Mouse (Mus musculus) G1E (cell line): Measurements from ENCODE around the gene Tmem45b. TPM values are rescaled to one million over a fixed set of nuclear protein-coding genes. Genes with fewer than 3 reads are reported as not detected.

Experiments
- ATAC-seq: 2 replicates; pipeline ENCODE4 v1.8.0; 2016; ENCODE audit warnings: mild to moderate bottlenecking; ENCODE audit not compliant: insufficient number of reproducible peaks, poor library complexity, low FRiP score, severe bottlenecking; ENCODE audit errors: extremely low read depth
- DNase-seq: peaks from one replicate; pipeline ENCODE4 v3.0.0; 2012; ENCODE audit warnings: low spot score
- H3K27me3 ChIP-seq: 2 replicates; pipeline ENCODE4 v1.6.1; 2012; ENCODE audit warnings: mild to moderate bottlenecking, low read length, inconsistent platforms; ENCODE audit not compliant: insufficient read depth
- H3K36me3 ChIP-seq: replicated peaks from 2 replicates; pipeline ENCODE3; 2012; ENCODE audit warnings: mild to moderate bottlenecking, inconsistent platforms
- H3K4me1 ChIP-seq: 2 replicates; pipeline ENCODE4 v1.6.1; 2012; ENCODE audit warnings: low read depth, low read length, inconsistent platforms, mixed read lengths; ENCODE audit not compliant: insufficient read depth
- H3K4me3 ChIP-seq: 2 replicates; pipeline ENCODE4 v1.5.1; 2012; ENCODE audit warnings: low read depth, mild to moderate bottlenecking, inconsistent platforms, low read length, moderate library complexity, mixed read lengths
- H3K9me3 ChIP-seq: replicated peaks from 2 replicates; pipeline ENCODE4 v1.6.1; 2012; ENCODE audit warnings: inconsistent platforms
- CTCF ChIP-seq: IDR thresholded peaks from 2 replicates; pipeline ENCODE4 v1.5.1; 2012; ENCODE audit warnings: low read depth, low read length, inconsistent platforms, mixed read lengths
- GATA1 ChIP-seq: IDR thresholded peaks from 2 replicates; pipeline ENCODE4 v1.6.1; 2012; ENCODE audit warnings: borderline replicate concordance, low read length, inconsistent platforms, mixed read lengths
- GATA2 ChIP-seq: IDR thresholded peaks from 2 replicates; pipeline ENCODE4 v1.6.1; 2012; ENCODE audit warnings: low read depth, low read length, inconsistent platforms, borderline replicate concordance
- POLR2AphosphoS5 ChIP-seq: IDR thresholded peaks from 2 replicates; pipeline ENCODE4 v1.6.1; 2012; ENCODE audit warnings: low read depth, low read length, inconsistent platforms; ENCODE audit not compliant: insufficient replicate concordance
- TAL1 ChIP-seq: conservative IDR thresholded peaks from 2 replicates; pipeline ENCODE4 v1.6.1; 2012; ENCODE audit warnings: low read depth, low read length, inconsistent platforms, mixed read lengths
- polyA plus RNA-seq: library from polyadenylated mRNA; stranded (reverse); fragments of >175 nt; gene quantifications from 2 replicates; pipeline ENCODE4 v1.2.3, GENCODE M21; 2012
- total RNA-seq, 2 experiments: library from RNA; stranded (forward) in 1 of 2; stranded (reverse) in 1 of 2; fragments of 200-1000 nt in 1 of 2; fragments of >200 nt in 1 of 2; fragmentation: Nextera tagmentation in 1 of 2; gene quantifications; 2 replicates each; pipeline ENCODE4 v1.2.3; 2014 to 2017

The Tmem45b gene
- total and polyA plus RNA-seq, 3 experiments: 0.33 TPM; not detected in 2

DNA sequence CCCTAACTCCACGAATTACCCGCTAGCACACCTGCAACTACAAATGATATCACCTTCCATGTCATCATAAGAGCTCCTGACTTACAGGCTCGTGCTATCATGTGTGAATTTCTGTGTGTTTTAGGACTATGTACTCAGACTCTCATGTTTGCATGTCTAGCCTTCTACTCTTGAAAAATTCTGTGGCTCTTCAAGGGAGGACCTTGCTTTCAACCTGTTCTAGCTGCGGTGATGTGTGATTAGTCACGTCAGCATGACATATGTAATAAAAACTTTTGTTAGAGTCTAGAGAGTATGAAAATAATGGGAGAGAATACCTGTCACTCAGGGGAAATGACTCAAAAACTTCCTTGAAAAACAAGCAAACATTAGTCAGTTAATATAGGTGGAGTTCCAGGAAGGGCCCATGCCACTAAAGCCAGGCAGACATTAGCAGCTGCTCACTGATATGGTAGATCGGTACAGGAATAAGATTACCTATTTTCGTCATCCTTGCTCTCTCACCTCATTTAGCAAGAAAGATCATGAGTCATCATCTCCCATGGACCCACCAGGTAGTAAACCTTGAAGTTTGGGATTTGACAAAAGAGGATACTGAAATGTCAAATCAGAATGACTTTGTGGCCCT, 15.0 kb downstream of the Tmem45b start:
- H3K36me3 ChIP-seq: no peaks in the 10 kb centered on the region
- TF ChIP-seq GATA2: no peak
- TF ChIP-seq POLR2AphosphoS5: no peak
- no peak for TF ChIP-seq GATA1
- no peak for TF ChIP-seq CTCF
- no peak for TF ChIP-seq TAL1
- no peak overlapping the region for H3K4me3 ChIP-seq
- H3K27me3 ChIP-seq: peaks cover 3% of the 10 kb centered on the region; the same call in 1 of the 2 replicates
- DNase-seq (no peak), ATAC-seq (no peak)
- H3K4me1 ChIP-seq: no peaks in the 10 kb centered on the region
- H3K9me3 ChIP-seq: no peaks in the 10 kb centered on the region

DNA sequence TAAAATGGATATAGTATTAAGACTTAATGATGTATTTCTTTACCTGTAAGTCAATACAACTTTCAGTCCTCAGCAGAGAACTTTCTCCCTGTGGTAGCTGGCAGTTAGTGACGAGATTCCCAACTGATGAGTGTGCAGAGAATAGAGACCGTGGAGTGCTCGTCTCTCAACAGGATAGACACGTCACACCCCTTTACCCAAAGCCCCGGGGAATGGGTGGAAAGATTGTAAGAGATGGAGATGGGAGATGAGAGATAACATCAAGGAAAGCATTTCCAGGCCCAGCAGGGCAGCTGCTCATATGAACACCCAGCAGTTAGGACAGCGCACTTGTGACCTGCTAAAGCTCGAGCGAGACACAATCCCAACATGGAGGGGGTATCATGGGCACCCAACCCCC, 20.0 kb downstream of the Tmem45b start:
- Histone ChIP-seq H3K27me3 (peaks cover 12% of the 10 kb centered on the region), H3K9me3 (no peaks in the 10 kb centered on the region), H3K4me3 (no peak overlapping the region), H3K4me1 (no peaks in the 10 kb centered on the region), H3K36me3 (no peaks in the 10 kb centered on the region)
- no peak for DNase-seq
- TF ChIP-seq CTCF (no peak), POLR2AphosphoS5 (no peak), GATA1 (no peak), GATA2 (no peak), TAL1 (no peak)
- ATAC-seq: no peak

DNA sequence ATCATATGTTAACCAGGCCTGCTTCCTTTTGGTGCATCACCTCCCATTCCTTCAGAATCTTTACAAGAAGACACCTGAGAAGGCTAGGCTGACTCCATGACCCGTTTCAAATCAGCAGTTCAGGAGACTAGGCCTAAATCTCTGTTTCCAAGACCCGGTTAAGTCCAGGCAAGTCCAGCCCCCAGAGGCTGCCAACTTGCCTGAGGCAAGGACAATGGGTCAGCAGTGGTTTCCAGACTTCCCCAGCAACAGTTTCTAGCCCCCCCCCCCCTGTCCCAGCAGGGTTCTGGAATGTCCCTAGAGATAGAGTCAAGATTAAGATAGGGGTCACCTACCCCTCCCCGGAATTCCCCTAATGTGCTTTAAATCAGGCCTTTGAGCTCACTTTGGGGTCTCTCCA, 22.8 kb downstream of the Tmem45b start:
- H3K27me3 ChIP-seq: peaks cover 15% of the 10 kb centered on the region
- no peaks in the 10 kb centered on the region for H3K36me3 ChIP-seq
- no peaks in the 10 kb centered on the region for H3K9me3 ChIP-seq
- no peak overlapping the region for H3K4me3 ChIP-seq
- no peak for TF ChIP-seq POLR2AphosphoS5
- no peak for TF ChIP-seq TAL1
- TF ChIP-seq GATA1: no peak
- no peak for TF ChIP-seq GATA2
- no peak for TF ChIP-seq CTCF
- DNase-seq: no peak
- ATAC-seq: no peak
- H3K4me1 ChIP-seq: no peaks in the 10 kb centered on the region

DNA sequence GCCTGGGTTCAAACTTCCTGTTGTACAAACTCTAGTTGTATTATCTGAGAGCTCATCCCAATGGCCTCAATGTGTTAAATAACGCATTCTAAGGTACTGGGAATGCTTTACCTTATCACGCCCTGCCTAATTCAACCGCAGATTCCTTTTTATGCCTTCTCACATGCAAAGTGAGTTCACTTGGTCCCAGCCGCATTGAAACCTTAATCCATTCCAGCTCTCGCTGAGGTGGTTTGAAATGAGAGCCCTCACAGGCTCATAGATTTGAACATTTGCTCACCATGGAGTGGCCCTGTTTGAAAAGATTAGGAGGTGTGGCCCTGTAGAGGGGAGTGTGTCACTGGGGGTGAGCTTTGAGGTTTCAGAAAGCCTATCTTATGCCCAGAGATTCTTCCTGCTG, 23.9 kb downstream of the Tmem45b start:
- no peak for ATAC-seq
- DNase-seq: no peak
- Histone ChIP-seq H3K9me3 (no peaks in the 10 kb centered on the region), H3K4me3 (no peak overlapping the region), H3K27me3 (peaks cover 16% of the 10 kb centered on the region), H3K4me1 (no peaks in the 10 kb centered on the region), H3K36me3 (no peaks in the 10 kb centered on the region)
- TF ChIP-seq GATA1: no peak
- TF ChIP-seq POLR2AphosphoS5: no peak
- no peak for TF ChIP-seq CTCF
- no peak for TF ChIP-seq GATA2
- TF ChIP-seq TAL1: no peak

DNA sequence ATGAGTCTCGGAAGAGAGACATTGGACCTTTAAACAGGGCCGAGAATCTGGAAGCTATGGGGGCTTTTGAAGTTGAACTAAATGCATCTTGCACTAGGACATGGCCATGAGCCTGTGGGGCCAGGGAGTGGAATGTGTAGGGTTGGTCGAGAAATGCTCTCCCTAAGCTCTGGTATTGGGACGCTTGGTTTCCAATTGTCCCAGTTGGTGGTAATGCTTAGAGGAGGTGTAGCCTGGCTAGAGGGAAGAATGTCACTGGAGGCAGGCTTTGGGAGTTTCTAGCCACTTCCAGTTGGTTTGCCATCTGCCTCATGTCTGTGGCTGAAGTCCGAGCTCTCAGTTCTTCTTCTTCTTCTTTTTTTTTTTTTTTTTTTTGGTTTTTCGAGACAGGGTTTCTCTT, 24.9 kb downstream of the Tmem45b start:
- no peaks in the 10 kb centered on the region for H3K4me1 ChIP-seq
- H3K4me3 ChIP-seq: no peak overlapping the region
- no peaks in the 10 kb centered on the region for H3K36me3 ChIP-seq
- no peak for DNase-seq
- H3K9me3 ChIP-seq: no peaks in the 10 kb centered on the region
- peaks cover 15% of the 10 kb centered on the region for H3K27me3 ChIP-seq
- TF ChIP-seq GATA1 (no peak), CTCF (no peak), TAL1 (no peak), GATA2 (no peak), POLR2AphosphoS5 (no peak)
- ATAC-seq: no peak

DNA sequence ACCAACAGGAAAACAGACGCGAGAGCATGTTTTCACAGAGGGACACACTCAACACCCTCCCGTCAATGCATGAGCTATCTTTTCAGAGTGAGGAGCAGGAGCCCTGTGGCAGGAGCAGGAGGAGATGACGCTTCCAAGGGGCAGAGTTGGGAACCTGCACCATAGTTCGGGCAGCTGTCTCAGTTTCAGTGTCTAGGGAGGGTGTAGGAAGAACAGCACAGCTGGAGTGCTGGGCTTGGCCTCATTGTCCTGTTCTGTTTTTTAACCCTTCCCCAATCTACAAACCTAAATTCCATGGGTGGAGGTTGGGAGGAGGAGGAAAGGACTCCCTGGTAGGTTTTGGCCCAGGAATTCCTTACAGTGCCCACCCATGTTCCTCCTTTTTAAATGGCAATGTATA, 25.4 kb downstream of the Tmem45b start:
- ATAC-seq: no peak
- DNase-seq: no peak
- TF ChIP-seq POLR2AphosphoS5 (no peak), CTCF (no peak), GATA1 (no peak), GATA2 (no peak), TAL1 (no peak)
- Histone ChIP-seq H3K9me3 (no peaks in the 10 kb centered on the region), H3K27me3 (peaks cover 14% of the 10 kb centered on the region), H3K4me1 (no peaks in the 10 kb centered on the region), H3K36me3 (no peaks in the 10 kb centered on the region), H3K4me3 (no peak overlapping the region)
